Mouse (Mus musculus) mouse trophoblast stem cell (cell line): ENCODE data around the gene Vps4a.

ENCODE experiments used
- in situ Hi-C, 2 experiments: fragments of 300-500 bp; cut with MseI, MboI; formaldehyde crosslinking; loops; 2 replicates in 1 of 2; 3 replicates in 1 of 2; pipeline ENCODE4 v1.15.1; 2025

Vps4a gene

DNA sequence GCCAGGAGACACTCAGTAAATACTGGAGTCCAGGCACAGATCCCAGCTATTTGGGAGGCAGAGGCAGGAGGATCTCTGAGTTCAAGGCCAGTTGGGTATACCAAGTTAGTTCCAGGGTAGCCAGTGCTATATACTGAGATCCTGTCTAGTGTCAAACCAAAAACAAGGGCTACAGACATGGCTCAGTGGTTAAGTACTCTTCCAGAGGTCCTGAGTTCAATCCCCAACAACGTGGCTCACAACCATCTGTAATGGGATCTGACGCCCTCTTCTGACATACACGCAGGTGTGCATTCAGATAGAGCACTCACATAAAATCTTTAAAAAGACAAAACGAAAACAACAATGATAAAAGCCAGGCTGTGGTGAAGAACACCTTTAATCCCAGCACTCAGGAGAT, 18.5 kb downstream of the Vps4a start:
- in situ Hi-C loops = no loop called here

DNA sequence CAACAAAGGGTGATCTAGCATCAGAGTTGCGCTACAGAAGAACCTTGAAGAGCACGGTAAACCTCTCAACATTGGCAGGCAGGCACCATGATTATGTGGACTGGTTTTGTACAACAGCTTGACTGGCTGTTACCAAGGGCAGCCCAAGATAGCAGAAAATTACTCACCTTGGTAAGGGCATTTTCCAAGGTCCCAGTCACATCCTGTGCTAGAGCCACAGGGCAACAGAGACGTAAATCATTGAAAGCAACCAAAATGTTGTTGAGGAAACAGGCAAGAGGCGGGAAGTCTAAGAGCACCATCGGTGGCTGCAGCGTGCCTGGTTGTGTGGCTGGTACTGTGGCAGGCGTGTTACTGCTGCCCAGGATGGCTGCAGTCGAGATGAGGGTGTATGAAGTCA, 21.0 kb downstream of the Vps4a start:
- in situ Hi-C loops = no loop called here

DNA sequence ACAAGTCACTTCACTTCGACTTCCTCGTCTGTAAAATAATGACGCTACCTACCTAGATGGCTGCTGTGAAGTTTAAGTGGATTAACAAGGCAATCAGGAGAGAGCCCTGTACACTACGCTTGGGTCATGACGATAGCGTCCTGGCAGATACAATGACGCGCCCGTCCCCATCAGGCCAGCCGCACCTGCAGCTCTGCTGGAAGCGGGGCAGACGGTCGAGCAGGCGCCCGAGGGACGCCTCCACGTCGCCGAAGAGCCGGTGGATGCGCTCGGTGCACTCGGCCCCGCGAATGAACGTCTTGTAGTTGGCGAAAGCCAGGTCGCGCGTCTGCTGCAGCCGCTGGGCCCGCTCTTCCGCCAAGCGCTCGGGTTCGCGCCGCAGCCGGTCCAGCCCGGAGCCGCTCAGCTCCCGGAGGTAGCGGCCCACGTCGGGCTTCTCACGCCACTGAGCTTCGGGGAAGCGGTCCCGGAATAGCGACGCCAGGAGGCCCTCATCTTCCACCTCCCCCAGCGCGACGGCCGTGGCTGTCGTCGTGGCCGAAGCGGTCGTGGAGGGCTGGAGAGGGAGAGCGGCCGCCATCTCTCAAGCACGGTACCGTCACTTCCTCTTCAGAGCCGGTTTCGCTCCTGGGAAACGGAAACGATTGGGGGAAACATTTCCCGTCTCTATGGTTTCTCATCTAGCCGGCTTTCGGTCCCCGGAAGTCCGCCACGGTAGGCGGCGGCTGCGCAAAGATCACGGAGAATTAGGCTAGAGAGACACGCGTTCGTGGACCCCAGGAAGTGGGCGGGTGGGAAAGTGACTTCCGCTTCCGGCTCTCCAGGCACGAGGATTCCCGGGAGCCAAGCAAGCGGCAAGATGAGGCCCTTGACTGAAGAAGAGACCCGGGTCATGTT, 25.3 kb downstream of the Vps4a start, which contains the start of the genes Cog8 and Nip7:
Gene Cog8, minus strand, starts transcription at position 614 of the 897 bp plus-strand sequence.
Gene Nip7, plus strand, starts transcription at position 802 of the 897 bp plus-strand sequence.
- in situ Hi-C loops = no loop called here

DNA sequence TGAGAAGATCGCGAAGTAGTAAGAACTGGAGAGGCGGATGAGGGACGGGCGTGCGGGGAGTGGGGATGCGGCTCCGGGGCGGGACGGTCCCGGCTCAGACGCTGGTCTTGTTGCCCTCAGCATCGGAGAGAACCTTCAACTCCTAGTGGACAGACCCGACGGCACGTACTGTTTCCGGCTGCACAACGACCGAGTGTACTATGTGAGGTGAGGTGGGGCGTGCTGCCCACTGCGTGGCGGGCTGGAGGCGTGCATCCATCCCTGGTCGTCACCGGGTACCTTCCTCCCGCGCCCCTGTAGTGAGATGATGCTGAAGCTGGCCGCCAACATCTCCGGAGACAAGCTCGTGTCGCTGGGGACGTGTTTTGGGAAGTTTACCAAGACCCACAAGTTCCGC, 25.9 kb downstream of the Vps4a start:
- in situ Hi-C loops = no loop called here

DNA sequence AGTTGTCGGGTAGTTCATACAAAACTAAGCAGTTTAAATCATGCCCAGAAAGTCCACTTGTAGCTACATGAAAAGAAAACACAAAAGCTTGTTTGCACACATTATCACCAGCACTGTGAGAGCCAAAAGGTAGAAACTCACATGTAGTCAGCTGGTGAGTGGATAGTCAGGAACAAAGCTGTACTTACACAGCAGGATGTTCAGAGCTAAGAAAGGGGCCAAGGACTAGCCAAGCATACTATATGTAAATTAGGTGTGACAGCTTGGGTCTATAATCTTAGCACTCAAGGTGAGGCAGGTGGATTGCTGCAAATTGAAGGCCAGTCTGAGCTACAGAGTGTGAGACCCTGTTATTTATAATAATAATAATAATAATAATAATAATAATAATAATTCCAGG, 31.6 kb downstream of the Vps4a start:
- in situ Hi-C loops = no loop called here

DNA sequence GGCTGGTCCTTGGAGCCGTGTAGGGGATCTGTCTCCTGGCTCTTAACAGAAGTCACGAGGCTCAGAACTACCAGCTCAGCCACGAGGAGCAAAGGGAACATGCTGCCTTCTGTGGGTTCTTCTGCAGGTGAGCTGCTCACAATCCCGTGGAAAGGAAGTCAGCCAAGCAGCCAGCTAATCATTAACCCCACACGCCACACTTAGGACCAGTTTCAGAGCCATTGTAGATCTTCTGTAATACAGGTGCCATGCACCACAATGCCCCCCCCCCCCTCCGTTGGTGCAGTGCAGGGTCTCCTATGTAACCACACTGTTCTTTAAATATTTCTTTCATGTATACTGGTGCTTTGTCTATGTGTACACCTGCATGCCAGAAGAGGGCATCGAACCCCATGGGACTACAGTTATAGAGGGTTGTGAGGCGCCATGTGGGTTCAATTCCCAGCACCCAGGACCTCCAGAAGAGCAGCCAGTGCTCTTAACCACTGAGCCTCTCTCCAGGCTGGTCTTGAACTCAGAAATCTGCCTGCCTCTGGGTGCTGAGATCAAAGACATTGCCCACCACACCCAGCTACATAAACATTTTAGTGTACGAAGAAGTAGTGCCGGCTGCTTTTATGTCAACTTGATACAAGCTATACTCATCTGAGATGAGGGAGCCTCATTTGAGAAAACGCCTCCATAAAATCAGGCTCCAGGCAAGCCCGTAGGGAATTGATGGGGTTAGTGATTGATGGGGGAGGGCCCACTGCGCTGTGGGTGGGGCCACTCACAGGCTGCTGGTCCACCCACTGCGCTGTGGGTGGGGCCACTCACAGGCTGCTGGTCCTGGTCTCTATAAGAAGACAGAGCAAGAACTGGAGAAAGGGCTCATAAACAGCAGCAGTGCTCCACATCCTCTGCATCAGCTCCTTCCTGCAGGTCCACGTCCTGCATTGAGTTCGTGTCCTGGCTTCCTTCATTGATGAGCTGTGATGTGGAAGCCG, 34.8 kb downstream of the Vps4a start, which contains the start of gene Tmed6:
Gene Tmed6, minus strand, starts transcription at position 134 of the 986 bp plus-strand sequence.
- in situ Hi-C loops = no loop called here

DNA sequence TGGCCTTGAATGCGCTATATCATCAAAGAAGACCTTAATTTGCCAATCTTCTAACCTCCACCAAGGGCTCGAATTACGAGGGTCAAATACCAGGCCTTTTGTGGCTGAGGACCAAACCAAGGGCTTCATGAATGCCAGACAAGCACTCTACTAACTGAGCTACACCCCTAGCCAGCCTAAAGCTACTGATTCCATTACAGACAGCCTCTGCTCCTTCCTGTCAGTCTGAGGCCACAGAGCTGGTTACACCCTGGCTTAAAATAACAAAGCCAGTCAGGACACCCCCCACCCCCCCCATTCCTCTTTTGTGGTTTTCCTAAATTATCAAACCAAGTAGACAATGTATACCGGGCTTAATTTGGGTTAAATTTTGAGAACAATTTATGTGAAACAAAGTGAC, 42.7 kb downstream of the Vps4a start:
- in situ Hi-C loops = no loop called here

DNA sequence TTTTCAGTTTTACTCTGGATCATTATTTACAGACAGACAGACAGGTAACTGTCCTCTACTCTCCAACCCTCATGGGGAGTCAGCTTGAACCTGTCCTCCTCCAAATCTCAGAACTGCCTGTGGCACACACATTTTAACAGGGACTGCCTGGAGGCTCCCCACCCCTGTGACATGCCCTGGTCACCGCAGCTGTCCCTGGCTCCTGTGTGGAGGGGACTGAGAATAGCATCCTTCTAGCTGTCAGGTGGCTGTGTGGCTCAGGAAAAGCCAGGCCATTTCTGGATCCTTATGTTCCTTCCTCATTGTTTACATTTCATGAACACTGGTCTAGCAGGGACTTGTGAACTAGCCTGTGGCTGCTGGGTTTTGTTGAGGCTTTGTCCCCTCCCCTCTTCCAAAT, 43.1 kb downstream of the Vps4a start:
- in situ Hi-C loops = no loop called here

DNA sequence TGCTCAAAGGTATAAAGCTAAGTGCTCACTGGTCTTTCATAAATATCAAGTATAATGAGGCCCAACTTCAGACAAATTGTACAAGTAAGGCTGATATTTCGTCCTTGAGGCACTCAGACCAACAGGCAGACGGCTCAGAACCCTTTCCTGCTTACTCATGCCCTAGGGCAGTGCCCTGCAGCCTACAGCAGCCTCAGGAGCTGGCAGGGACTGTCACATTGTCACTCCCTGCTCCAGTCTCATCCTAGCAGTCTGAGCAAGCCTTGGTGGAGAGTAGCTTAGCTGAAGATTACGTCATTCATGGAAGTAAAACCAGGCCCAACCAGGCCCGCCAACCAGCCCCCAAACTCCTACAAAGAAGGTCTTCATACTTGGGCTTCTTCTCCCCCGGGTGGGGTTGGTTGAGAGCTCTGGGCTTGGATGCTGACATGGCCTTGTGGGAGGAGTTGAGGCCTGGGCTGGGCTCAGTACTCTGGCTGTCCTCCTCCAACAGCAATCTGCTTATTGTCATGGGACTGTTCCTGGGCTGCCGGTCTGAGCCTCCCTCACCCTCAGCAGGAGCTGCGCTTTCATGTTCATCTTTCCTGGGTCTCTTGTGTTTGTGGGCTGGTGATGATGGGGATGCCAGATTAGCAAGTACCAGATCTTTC, 45.3 kb downstream of the Vps4a start:
- in situ Hi-C loops = no loop called here

DNA sequence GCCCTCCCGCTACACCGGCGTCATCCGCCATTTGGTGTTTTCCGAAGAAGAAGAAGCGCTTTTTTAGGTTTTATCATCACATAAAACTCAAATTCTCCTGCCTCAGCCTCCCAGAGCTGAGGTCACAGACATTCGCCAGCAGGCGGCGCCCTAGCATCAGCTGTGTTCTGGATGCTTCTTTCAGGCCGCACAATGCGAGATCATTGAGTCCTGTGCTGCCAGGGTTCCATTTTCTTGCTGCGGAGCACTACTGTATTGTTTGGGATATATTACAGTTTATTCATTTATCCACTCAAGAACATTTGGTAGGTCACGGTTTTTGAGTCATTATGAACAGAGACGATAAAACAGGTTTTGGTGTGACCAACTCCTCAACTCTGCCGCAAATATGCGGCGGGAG, 54.3 kb downstream of the Vps4a start:
- in situ Hi-C loops = no loop called here

DNA sequence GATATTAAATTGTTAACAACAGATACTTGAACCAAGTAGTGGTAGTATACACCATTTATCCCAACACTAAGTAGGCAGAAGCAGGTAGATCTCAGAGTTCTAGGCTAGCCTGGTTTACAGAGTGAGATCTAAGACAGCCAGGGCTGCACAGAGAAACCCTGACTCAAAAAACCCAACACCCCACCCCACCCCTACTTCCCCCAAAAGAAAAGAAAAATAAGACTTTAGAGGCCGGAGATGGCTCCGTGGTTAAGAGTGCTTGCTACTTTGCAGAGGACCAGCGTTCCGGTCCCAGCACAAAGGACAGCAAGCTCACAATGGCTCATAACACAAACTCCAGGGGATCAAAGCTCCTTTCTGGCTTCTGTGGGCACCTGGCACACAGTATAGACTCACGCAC, 55.0 kb downstream of the Vps4a start:
- in situ Hi-C loops = no loop called here

DNA sequence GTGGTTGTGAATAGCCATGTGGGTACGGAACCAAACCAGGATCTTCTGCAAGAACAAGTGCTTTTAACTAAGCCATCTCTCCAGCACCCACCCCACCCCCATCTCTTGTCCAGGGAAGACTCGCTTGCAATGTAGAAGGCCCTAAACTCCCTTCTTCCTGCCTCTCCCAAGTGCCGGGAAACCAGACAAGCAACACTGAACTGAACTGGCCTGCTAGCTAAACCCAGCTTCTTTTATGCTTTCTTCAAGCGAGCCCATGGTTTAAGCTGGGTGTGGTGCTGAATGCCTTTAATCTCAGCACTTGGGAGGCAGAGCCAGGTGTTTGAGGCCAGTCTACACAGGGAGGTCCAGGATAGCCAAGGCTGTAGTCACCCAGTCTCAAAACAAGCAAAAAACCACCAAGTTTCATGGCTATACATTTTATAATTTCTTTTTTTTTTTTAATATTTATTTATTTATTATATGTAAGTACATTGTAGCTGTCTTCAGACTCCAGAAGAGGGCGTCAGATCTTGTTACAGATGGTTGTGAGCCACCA, 57.6 kb downstream of the Vps4a start:
- in situ Hi-C loops = no loop called here

DNA sequence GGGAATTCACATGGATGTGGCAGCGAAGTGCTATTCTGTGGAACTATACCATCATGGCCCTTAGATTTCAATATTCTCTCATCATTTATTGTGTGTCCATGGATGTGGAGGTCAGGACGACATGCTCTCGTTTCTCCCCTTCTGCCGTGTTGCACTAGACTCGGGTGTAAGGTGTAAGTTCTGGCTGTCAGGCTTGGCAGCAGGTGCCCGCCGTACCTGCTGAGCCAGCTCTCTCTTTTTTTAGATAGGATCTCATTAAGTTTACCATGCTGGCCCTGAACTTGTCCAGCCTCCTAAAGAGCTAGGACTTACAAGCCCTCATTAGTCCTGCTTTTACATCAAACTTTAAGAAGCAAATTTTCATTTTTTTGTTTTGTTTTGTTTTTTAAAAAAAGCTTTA, 59.5 kb downstream of the Vps4a start:
- in situ Hi-C loops = no loop called here
